Mouse (Mus musculus): ENCODE data around the gene Gpbp1.

Gene Gpbp1

DNA sequence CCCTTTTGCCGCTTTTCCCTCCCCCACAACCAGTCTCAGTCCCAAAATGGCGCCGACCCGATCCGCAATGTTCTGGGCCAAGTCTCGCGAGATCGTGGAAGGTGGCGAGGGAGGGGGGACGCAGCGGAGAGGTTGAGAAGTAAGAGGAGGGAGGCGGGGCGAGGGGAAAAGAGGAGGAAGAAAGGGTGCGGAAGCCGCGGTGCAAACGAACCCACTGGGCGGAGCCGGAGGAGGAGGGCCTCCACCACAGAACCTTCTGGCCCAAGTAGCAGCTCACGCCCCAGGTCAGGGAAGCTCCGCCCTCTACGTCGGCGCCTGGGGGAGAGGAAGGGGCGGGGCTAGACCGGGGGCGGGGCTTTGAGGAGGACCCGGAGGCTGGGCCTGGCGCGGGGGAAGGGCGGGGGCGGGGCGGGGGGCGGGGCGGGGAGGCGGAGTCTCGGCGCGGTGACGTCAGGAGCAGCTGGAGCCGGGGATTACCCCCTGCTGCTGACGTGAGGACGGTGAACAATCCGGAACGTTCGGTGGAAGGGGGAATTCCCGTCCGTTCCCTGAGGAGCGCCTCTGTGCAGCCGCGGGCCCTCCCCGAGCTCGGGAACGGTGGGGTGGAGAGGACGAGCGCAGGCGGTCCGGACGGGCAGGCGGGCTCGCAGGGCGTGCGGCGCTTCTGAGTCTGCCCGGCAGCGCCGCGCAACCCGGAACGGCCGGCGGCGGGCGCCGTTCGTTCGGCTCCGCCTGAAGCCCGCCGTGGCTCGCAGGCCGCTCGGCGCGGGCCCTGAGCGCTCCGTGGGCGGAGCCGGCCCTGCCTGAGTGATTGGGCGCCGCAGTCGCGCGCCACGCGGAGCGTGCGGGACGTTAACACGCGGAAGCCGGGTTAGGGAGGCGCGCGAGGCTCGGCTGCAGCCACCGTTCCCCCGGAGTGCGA is at the start of gene Gpbp1:
Gene Gpbp1, minus strand, starts transcription at position 310 of the 922 bp plus-strand sequence.
- DNase-seq (ENCODE audit: low read depth, low spot score) = peak; percentile 100

DNA sequence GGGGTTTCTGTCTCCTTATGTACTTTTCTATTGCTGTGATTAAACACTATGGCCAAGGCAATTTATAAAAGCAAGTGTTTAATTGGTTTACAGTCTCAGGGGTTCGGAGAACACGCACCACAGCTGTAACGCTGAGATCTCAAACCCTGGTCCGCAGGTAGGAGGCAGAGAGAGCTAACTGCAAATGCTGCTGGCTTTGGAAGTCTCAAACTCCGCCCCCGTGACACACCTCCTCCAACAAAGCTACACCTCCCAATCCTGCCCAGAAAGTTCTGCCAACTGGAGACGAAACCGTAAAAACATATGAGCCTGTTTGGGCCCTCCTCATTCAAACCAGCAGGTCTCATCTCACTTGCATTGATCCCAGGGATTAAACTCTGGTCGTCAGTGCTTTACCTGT is 47.8 kb upstream of the Gpbp1 start:
- peak; percentile 86 for DNase-seq (ENCODE audit: low read depth, low spot score)

DNA sequence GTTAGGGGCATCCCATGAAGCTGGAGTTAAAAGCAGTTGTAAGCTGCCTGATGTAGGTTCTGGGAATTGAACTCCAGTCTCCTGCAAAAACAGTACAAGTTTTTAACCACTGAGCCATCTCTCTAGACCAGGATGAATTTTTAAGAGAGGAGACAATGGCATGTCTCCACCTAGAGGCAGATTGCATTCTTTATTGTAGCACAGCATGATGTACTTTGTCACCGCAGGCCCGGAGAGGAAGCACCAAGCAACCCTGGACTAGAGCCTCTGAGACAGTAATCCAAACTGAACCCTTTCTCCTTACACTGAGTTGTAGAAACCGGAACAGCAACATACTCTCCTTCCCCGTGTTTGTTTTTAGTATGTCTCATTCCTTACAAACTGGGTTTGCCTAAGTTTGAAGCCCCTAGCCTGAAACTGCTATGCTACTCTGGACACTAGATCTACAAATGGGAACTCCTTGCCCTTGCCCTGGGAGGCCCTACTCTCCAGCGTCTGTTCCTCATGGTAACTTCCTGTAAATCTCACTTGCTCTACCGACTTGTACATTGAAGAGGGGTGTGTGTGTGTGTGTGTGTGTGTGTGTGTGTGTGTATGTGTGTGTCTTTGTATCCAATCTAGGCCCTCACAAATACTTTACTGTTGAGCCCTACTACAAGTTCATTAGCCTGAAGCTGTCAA is 46.4 kb upstream of the Gpbp1 start:
- peak; percentile 68 for DNase-seq (ENCODE audit: low read depth, low spot score)

DNA sequence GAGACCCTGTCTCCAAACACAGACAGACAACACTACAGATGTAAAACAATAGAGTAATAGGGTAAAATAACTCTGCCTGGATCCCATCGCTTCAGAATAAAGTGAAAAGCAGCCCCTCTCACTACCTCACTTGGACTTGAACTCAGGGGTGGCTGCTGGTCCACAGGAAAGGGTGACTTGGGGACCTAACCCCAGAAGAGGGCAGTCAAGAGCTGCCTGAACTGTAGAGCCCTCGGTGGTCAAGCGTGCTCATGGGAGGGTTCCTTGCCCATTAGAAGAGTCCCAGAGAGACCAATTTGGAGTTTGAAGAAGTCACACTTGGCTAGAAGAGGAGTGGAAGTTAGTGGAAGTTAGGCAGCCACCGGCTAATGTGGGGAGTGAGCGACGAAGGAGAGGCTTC is 44.2 kb upstream of the Gpbp1 start:
- peak; percentile 59 for DNase-seq (ENCODE audit: low read depth, low spot score)

DNA sequence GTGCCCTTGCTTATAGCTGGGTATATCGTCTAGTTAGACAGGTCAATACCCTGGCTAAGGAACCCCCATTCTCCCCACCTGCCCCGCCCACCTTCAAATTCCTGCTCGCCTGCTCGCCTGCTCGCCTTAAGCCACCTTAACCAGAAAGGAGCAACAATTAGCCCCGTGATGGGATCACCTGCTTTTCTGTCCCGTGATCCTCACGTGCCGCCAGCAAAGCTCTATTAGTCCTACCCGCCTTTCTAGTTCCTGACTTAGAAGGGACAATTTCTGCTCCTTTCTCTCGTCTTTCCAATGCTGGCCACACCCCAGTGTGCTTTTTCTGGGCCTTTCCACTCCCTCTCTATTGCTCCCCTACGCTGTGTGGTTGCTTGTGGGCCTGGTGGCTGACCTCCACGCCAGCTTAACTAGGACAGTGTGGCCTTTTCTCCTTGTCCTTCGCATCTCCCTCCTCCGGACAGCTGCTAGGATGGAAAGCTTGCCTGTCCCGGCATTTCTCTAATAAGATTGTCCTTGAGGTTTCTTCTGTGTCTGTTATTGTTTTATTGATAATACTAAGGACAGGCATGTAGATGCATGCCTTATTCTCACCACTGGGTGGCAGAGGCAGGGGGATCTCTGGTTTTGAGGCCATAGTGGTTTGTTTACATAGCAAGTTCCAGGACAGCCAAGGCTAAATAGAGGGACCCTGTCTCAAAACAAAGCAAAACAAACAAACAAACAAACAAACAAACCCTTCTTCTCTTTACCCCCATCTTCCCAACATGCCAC is 42.5 kb upstream of the Gpbp1 start:
- DNase-seq (ENCODE audit: low read depth, low spot score) = peak; percentile 36

DNA sequence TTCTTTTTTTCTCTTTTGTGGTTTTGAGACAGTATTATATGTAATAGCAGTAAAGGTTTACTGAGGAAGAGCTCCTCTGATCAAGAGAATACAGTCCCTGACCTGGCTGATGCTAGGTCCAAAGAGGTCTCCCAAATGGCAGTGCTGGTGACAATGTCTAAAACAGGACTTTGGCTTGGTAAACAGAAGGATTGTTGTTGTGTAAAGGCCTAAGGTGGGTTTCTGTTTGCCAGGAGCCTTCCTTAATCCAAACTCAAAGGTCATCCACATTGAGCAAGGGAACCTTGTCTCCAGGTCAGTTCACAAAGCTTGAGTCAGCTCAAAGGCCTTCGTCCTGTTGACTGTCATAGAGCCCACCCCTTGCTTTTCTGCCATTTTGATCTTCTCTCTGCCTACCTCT is 41.8 kb upstream of the Gpbp1 start:
- no peak for DNase-seq (ENCODE audit: low read depth, low spot score)

DNA sequence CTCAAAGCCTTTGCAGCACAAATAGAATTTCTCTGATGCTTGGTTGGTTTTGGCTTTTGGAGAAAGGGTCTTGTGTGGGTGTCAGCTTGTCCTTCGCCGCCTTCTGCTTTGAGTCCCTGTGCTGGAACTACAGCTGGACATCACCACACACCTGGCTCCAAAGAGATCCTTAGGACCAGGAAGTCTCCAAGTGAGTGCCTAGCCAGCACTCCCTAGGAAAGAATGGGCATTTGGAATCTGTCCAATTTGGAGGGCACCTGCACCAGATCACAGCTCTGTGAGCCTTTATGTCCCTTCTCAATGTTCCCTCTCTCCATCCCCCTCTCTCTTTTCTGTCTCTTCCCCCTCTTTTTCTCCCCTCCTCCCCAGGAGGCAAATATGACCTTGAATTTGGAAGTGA is 34.4 kb upstream of the Gpbp1 start:
- DNase-seq (ENCODE audit: low read depth, low spot score) = no peak

DNA sequence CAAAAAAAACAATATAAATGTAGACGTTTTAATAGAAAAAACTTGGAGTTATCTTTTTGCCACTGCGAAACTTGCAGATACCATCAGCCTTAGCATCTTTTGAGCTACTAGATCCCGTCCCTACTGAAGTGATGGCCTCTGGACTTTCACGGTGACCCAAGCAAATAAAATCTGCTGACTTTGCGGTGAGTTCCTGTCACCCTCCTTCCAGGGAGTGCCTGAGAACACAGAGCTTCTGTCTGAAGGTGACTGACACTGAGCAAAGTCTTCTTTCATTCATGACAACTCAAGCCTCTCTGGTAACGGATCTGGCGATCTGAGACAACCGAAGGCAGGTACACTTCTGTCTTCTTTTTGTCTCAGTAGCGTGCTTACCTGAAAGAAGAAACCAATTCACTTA is 32.4 kb upstream of the Gpbp1 start:
- DNase-seq (ENCODE audit: low read depth, low spot score) = no peak

DNA sequence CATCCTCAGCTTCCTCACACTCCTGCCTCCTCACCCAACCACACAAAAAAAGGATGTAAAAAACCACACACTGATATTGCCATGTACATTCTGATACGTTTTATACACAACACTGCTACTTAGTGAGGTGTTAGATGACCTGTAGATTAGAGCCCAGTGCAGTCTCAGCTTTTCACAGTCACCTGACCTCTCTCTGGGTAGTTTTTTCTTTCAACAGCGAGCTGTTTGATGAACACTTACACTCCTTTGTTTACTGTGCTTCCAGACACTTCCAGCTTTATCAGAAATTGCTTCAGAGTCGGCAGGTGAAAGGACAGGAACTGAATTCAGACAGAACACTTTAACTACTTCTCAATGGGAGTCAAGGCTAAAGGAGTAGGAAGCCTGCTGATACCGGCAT is 30.5 kb upstream of the Gpbp1 start:
- no peak for DNase-seq (ENCODE audit: low read depth, low spot score)

DNA sequence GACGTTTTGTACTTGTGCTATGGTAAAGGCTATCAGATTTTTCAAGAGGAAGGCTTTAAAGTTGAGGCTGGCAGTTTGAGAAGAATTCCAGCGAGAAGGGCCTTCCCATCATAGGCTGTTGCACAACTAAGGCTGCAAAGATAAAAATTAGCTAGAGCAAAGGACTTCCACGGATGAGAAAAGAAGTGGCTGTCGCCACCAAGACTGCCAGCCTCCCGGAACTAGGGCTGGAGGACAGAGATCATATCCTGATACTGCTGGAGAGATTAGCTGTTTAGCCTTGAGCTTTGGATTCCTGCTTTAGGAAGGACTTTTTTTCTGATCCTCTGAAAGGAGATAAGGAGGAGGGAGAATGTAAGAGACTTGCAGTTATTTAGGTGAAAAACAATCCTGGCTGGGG is 28.4 kb upstream of the Gpbp1 start:
- DNase-seq (ENCODE audit: low read depth, low spot score) = no peak

DNA sequence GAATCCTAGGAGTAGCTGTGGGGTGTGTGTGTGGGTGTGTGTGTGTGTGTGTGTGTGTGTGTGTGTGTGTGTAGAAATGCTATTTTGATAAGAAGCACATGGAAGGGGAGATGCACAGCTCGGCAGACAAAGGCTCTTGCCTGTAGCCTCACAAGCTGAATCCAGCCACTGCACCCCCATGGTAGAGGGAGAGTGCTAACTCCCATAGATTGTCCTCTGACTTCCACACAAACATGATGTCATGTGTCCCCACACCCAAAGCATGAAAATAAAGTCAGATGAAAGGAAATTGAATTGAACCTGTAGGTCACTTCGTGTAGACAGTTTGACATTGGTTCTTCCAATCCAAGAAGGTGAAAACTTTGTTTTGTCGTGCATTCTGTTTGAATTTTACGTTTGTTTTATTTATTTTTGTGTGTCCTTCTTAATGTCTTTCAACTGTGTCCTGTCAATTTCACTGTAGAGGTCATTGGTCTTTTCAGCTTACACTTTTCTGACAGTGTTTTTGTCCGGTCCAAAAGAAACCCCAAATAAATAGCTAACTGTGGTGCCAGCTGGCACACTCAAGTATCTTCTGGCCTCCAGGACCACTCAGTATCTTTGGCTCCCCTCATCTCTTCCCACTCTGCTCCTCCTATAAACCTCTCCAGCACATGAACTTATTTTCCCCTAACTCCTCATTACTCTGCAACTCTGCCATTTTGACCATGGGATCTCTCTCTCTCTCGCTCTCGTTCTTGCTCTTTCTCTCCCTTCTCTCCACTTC is 26.7 kb upstream of the Gpbp1 start:
- DNase-seq (ENCODE audit: low read depth, low spot score) = no peak

DNA sequence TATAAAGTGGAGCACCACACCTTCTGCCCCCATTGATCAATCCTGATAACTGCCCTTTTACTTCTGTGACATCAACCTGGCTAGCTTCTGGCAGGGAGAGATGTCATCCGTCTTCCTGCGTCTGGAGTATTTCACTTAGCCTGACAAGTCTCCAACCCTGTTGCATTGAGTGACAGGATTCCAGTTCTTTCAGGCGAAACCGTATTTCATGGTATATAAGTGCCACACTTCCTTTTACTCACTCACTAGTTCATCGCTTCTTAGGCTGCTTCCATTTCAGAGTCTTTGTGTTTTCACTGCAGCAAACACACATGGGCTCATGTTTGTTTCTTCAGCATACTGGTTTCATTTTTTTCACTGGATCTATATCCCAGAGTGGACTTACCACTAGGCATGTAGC is 19.5 kb upstream of the Gpbp1 start:
- DNase-seq (ENCODE audit: low read depth, low spot score) = no peak

DNA sequence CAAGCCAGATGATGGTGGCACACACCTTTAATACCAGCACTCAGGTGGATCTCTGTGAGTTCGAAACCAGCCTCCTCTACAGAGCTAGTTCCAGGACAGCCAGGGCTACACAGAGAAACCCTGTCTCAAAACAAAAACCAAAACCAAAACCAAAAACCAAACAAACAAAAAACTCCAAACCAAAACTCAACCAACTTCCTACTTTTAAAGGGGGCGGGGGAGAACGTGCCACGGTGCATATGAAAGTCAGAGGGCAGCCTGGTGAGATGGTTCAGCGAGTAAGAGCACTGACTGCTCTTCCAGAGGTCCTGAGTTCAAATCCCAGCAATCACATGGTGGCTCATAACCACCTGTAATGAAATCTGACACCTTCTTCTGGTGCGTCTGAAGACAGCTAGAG is 18.7 kb upstream of the Gpbp1 start:
- no peak for DNase-seq (ENCODE audit: low read depth, low spot score)

DNA sequence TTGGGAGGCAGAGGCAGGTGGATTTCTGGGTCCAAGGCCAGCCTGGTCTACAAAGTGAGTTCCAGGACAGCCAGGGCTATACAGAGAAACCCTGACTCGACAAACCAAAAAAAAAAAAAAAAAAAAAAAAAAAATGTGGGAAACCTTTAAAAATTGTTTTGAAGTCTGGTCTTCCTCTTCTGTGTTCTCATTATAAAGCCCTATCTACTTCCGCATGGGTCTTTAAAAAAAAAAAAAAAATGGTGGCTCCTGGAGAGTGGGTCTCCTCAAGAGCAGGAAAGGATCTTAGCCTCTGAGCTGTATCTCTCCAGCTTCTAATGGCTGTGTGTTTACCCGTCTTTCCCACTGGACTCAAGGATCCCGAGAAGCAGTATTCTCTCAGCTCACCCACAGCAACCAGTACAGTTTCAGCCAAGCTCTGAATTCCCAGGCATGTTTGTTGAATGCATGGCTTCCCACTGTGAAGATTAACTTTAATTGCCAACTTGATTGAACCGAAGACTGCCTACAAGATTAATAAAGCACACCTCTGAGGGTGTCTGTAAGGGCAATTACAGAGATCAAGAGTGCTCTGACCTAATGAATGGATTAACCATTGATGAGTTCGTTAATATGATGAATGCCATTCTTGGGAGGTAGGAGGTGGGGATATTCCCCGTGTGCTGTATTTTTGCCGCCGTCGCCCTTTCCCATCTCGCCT is 4.6 kb upstream of the Gpbp1 start:
- DNase-seq (ENCODE audit: low read depth, low spot score) = no peak

DNA sequence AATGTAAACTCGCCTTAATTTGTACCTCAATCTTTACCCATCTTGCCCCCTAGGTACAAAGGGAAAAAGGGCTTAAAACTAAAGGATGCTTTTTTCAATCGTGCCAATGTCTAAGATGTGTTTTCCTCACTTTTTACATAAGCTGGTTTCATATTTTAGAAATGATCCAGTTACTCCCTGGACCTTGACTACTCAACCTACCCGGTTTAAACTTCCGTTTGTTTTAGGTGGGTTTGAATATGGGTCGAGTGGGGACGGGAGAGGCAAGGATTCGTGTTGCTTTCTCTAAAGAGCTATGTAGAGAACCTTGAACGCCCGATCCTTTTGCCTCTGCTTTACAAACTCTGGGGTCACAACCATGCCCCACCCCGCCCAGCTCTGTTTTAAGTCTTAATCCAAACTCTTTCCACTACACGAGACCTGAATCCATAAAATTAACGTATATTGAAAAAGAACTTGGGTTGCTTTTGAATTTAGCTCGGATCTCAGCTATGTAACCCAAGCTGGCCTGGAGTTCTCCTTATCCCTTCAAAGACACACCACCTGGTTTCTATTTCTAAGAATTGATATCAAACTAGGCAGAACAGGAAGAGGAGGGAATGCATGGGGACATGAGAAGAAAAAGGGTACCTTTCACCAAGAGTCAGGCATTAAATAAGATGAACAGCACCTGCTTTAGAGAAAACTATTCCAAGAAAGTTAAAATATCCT is 1.3 kb upstream of the Gpbp1 start:
- DNase-seq (ENCODE audit: low read depth, low spot score) = no peak

DNA sequence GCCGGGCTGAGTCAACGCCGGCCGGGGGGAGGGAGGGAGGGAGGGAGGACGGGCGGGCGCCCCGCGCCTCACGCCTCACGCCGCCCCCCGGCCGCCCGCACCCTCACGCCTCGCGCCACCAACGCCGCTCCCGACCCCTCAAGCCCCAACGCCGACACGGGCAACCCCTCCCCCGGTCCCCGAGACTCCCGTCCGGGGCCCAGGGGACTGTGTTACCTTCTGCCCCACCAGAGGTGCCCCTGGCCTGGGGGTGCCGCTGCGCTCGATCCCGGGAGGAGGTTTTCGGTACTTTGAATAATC is 459 bp downstream of the Gpbp1 start:
- DNase-seq (ENCODE audit: low read depth, low spot score) = no peak

DNA sequence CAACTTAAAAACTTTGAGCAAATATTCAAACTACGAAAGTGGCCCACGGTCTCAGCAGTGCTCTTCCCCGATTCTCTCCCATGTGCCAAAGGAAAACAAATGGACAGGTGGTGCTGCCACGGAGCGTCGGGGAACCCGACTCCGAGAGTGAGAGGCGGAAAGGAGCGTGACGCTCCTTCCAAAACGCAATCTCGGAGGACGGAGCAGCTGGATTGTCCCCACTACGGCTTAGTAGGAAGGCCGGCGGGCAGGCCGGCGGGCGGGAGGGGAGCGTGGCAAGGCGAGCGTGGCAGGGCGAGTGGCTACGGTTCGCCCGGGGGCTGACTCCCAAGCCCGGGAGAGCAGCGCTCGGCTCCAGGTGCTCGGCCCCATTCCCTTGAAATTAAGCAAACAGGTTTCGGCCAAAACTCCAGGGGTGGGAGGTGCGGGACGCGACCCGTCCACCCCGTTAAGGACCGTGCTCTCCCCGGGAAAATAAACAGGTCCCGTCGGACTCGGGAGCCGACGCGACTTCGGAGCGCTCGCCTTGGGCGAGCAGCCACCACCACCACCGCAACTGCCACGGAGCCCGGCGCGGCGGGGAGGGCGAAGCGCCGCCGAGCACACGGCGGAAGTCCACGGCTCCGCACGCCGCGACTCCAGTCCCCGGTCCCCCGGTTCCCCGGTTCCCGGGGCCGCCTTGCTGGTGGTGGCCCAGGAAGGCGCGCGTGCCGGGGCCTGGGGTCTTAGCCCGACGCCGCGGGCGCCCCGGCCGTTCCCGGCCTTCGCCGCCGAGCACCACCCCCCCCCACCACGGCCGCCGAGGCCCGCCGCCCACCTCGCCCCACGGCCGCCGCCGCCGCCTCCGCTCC is 1.0 kb downstream of the Gpbp1 start:
- DNase-seq (ENCODE audit: low read depth, low spot score) = peak; percentile 63

DNA sequence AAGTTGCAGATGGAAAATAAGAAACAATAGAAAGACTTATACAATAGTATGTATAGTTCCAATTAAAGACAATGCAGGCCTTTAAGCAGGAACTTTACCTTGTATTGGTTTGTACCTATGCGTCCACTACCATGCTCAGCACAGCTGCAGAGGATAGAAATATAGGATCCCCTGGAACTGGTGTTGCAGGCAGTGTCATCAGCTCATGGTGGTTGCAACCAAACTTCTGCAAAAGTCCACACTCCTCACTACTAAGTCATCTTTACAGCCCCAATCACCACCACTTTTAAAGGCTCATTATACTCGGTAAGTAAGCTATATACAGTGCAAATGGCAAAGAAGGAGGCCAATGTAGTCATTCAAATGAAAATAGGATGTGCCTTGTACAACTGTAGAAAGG is 12.2 kb downstream of the Gpbp1 start:
- DNase-seq (ENCODE audit: low read depth, low spot score) = no peak

DNA sequence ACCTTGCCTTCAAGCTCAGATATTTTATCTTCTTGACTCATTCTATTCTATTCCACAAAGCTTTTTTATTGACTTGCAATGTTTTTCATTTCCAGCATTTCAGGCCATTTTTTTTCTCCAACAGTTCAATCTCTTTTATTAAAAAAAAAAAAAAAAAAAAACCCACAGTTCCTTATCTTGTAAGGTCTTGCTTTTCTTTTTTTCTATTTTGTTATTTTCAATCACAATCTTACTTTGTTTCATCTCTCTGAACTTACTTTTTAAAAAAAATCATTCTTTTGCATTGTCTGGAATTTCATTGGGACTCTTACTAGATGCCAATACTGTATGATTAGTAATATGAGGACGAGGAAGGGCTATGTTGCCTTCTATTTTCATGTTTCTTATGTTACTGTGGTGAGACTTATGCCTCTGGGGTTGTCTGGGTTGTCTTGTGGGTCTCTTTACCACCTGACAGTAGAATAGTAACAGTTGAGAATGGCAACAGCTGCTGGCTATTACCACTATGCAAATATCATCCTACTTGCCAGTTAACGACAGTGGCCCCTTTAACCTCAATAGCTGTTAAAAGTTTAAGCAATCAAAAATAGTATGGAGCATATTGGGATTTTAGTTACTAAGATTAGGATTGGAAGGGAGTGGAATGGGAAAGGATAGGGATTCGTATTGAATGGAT is 19.2 kb downstream of the Gpbp1 start:
- DNase-seq (ENCODE audit: low read depth, low spot score) = no peak
